Mouse (Mus musculus) intestine, embryonic 14.5 days (tissue): ENCODE measurements at regions not wholly inside any gene's neighbourhood (a gene's known extent, or its start where the extent isn't known, plus 50 kb on each side); places are given as distances from the start of the nearest gene placed in this dataset.

Experiments used
- ATAC-seq: fragments of 200-750 bp; cut with Nextera tagmentation; replicated peaks from 2 replicates; pipeline ENCODE4 v1.8.0; 2017; ENCODE audit warnings: low read depth, moderate number of reproducible peaks, moderate TSS enrichment, moderate library complexity; ENCODE audit not compliant: low FRiP score, low TSS enrichment
- DNase-seq: peaks from one replicate; pipeline ENCODE4 v3.0.0-alpha.2; 2018; ENCODE audit warnings: low spot score
- H3K27ac ChIP-seq: fragments of 300-500 bp; sonication (generic); 2 replicates; pipeline ENCODE4 v1.5.1; 2014; ENCODE audit warnings: low read depth, mild to moderate bottlenecking, control low read depth
- H3K27me3 ChIP-seq: fragments of 300-500 bp; sonication (generic); replicated peaks from 2 replicates; pipeline ENCODE4 v1.6.1; 2014; ENCODE audit warnings: low read length, control low read depth; ENCODE audit not compliant: control insufficient read depth, insufficient read depth
- H3K36me3 ChIP-seq: fragments of 300-500 bp; sonication (generic); 2 replicates; pipeline ENCODE4 v1.6.1; 2014; ENCODE audit warnings: low read length, control low read depth; ENCODE audit not compliant: control insufficient read depth, insufficient read depth
- H3K4me1 ChIP-seq: fragments of 300-500 bp; sonication (generic); replicated peaks from 2 replicates; pipeline ENCODE4 v1.6.1; 2014; ENCODE audit warnings: low read length, control low read depth, mixed read lengths; ENCODE audit not compliant: control insufficient read depth, insufficient read depth
- H3K4me2 ChIP-seq: fragments of 300-500 bp; sonication (generic); 2 replicates; pipeline ENCODE4 v1.6.1; 2014; ENCODE audit warnings: low read length
- H3K4me3 ChIP-seq: fragments of 300-500 bp; sonication (generic); 2 replicates; pipeline ENCODE4 v1.5.1; 2014; ENCODE audit warnings: low read depth, low read length, control low read depth, mixed read lengths
- H3K9ac ChIP-seq: fragments of 300-500 bp; sonication (generic); 2 replicates; pipeline ENCODE4 v1.6.1; 2014; ENCODE audit warnings: mild to moderate bottlenecking, low read length
- H3K9me3 ChIP-seq: fragments of 300-500 bp; sonication (generic); 2 replicates; pipeline ENCODE4 v1.6.1; 2016; ENCODE audit warnings: low read length, control low read depth; ENCODE audit not compliant: control insufficient read depth
- WGBS: fragments of 180-500 bp; shearing (Covaris S2); extraction: QIAGEN DNeasy Blood & Tissue Kit; methylation state at CpG from one replicate; pipeline ENCODE4 v1.1.7; 2014; 5-methylcytosine and 5-hydroxymethylcytosine counted together

DNA sequence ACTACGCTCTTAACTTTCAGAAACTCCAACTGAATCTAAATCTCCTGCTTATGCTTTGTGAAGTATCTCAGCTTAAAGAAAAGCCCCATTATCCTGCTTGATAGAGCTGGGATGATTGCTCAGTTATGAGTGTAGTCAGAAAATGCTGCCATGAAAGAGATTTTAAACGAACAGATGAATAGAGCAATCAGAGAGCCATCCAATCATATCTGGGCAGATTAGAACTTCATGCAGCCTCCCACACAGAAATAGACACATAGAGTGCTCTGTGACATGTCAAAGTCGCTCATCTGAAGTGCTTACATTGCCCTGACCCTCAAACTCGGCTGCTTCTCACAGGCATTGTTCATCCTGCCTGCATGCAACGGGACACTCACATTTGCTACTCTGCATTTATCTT lies 299.0 kb downstream of the Dmrt2 start:
- no peaks in the 10 kb centered on the region for H3K36me3 ChIP-seq
- ATAC-seq: no peak
- H3K27ac ChIP-seq: no peak overlapping the region
- H3K27me3 ChIP-seq: no peaks in the 10 kb centered on the region
- 37% methylated on average over 5 of the region's 5 CpGs for whole genome bisulfite sequencing
- no peak for DNase-seq
- no peak overlapping the region for H3K4me3 ChIP-seq
- no peak overlapping the region for H3K4me2 ChIP-seq
- no peaks in the 10 kb centered on the region for H3K4me1 ChIP-seq
- H3K9ac ChIP-seq: no peak overlapping the region
- no peaks in the 10 kb centered on the region for H3K9me3 ChIP-seq

DNA sequence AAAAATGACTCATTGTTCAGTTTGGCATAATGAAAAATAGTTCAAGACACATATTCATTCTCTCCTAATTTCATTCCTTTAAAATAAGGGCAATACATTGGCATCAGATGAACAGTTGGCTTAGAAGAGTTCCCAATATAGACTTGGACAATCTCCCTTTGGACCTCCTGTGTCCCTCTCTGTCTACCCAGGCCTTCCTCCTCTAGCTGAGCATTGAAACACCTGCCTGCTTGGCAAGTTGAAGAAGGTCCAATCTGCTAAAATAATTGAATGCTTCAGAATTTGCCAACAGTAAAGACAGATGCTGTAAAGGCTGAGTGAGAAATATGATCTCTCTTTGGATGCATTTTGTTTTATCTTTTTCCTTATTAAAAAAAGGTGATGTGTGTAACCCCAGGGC lies 303.0 kb downstream of the Dmrt2 start:
- Histone ChIP-seq H3K36me3 (no peaks in the 10 kb centered on the region), H3K9me3 (no peaks in the 10 kb centered on the region), H3K4me2 (no peak overlapping the region), H3K4me3 (no peak overlapping the region), H3K9ac (no peak overlapping the region), H3K4me1 (no peaks in the 10 kb centered on the region), H3K27me3 (no peaks in the 10 kb centered on the region), H3K27ac (no peak overlapping the region)
- DNase-seq (no peak), ATAC-seq (no peak)

DNA sequence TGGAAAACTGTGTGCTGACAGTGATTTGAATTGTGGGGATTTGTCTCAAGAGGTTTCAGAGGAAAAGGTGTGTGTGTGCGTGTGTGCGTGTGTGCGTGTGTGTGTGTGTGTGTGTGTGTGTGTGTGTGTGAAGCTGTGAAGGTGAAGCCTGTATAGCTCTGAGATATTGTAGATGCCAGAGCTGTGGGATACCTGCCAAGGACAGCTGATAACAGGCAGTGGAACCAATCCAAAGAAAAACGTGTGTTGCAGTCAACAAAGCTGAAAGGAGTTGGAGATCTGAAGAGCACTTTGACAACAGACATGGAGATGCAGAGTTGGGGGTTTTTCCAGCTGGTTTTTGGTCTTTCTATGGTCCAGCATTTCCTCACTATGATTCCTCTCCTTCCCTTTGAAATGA lies 308.1 kb downstream of the Dmrt2 start:
- no peaks in the 10 kb centered on the region for H3K27me3 ChIP-seq
- H3K9me3 ChIP-seq: no peaks in the 10 kb centered on the region
- no peaks in the 10 kb centered on the region for H3K4me1 ChIP-seq
- H3K4me2 ChIP-seq: no peak overlapping the region
- no peak overlapping the region for H3K27ac ChIP-seq
- no peaks in the 10 kb centered on the region for H3K36me3 ChIP-seq
- no peak overlapping the region for H3K9ac ChIP-seq
- H3K4me3 ChIP-seq: no peak overlapping the region
- 79% methylated on average over 4 of the region's 4 CpGs for WGBS
- DNase-seq (no peak), ATAC-seq (no peak)

DNA sequence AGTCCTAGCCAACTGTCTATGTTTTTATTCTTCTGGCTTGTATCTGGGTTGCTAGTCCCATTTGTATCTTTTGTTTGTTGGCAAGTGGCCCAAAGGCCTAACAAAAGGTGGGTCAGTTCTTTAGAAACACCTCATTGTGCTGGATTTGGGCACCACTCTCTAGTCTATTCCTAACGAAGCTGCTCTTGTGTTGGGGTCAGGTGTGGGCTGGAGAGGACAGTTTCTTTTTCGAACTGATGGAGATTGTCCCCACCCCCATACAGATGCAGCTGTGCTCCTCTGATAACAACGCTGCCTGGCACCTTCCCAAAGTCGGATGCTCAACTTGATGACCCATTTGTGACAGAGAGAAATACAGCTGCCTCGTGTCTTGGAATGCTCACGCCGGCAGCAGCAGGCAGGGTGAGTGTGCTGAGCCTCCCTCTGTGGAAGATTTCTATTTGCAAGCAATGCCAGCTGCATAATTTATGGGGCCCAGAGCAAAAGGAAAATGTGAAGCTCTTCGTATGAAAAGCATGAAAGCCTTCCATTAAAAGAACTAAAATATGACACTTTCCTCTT lies 342.5 kb downstream of the Dmrt2 start:
- no peak overlapping the region; the same call in 1 of the 2 replicates for H3K4me2 ChIP-seq
- no peaks in the 10 kb centered on the region for H3K27me3 ChIP-seq
- H3K4me3 ChIP-seq: no peak overlapping the region
- H3K27ac ChIP-seq: no peak overlapping the region
- H3K4me1 ChIP-seq: peaks cover 5% of the 10 kb centered on the region
- no peaks in the 10 kb centered on the region for H3K9me3 ChIP-seq
- DNase-seq: no peak
- no peak overlapping the region for H3K9ac ChIP-seq
- no peak for ATAC-seq
- 29% methylated on average over 8 of the region's 8 CpGs for WGBS
- no peaks in the 10 kb centered on the region for H3K36me3 ChIP-seq

DNA sequence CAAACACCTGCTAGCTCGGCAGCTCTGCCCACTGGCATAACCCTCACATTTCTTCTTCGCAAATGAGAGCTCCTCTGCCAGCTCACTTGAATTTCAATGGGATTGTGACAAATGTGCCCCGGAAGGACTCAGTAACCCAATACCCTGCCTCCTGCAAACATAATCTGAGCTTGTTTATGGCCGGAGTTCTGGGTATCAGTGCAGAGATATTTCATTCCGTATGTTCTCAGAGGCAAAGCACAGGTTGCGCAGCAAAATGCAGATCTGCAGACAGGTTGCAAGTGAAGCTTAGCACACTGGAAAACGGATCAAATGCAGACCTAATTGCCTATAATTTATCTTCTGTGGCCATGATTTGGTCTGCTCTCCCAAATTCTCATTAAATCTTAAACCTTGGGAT lies 348.9 kb downstream of the Dmrt2 start:
- WGBS: 60% methylated on average over 7 of the region's 7 CpGs
- H3K4me2 ChIP-seq: no peak overlapping the region
- H3K27me3 ChIP-seq: no peaks in the 10 kb centered on the region
- no peaks in the 10 kb centered on the region for H3K36me3 ChIP-seq
- H3K9me3 ChIP-seq: no peaks in the 10 kb centered on the region
- ATAC-seq (no peak), DNase-seq (no peak)
- H3K27ac ChIP-seq: no peak overlapping the region
- H3K4me3 ChIP-seq: no peak overlapping the region
- no peak overlapping the region for H3K9ac ChIP-seq
- H3K4me1 ChIP-seq: 0 out of 2 replicates have a peak, but pooled peaks cover 1% of the 10 kb centered on the region

DNA sequence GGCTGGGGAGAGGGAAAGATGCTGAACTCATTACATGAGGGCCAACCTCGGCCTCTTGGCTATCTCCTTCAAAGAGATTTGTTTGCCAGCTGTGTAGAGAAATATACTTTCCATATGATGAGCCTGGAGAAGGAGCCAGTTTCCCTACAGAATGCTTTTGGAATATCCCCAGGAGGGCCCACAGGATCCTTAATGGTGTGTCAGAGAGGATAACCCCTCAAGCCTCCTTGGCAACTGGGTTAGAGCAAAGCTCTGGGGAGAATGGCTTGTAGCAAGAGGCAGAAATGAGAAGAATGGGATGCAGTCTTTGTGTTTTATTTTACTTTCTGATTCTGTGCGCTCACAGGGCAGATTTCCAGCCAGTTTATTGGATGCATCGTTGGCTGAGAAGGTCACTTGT lies 353.9 kb downstream of the Dmrt2 start:
- Histone ChIP-seq H3K9ac (no peak overlapping the region), H3K4me2 (no peak overlapping the region), H3K36me3 (no peaks in the 10 kb centered on the region), H3K4me3 (no peak overlapping the region), H3K27ac (no peak overlapping the region), H3K9me3 (no peaks in the 10 kb centered on the region), H3K27me3 (no peaks in the 10 kb centered on the region), H3K4me1 (0 out of 2 replicates have a peak, but pooled peaks cover 5% of the 10 kb centered on the region)
- DNase-seq (no peak), ATAC-seq (no peak)
- 63% methylated on average over 3 of the region's 3 CpGs for WGBS

DNA sequence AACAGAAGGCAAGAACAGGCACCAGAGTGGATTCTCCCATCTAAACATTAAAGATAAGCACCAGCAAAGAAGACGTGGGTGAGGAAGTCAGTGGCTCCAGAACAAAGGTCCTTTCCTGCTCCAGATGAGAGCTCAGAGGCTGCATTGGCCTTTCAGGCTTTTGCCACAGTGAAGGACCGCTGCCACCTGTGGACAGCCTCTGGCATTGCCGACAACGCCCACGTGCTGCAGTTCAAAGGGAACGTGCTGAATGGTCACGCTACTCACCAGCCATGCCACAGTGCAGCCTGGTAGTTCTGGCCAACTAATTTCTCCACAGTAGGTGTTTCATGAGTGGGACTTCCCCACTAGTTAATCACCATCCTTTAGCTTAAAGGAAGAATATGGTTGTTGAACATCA lies 365.1 kb downstream of the Dmrt2 start:
- H3K36me3 ChIP-seq: no peaks in the 10 kb centered on the region
- no peaks in the 10 kb centered on the region for H3K9me3 ChIP-seq
- no peaks in the 10 kb centered on the region for H3K27me3 ChIP-seq
- H3K4me1 ChIP-seq: no peaks in the 10 kb centered on the region
- no peak overlapping the region for H3K4me2 ChIP-seq
- WGBS: 8% methylated on average over 7 of the region's 7 CpGs
- no peak overlapping the region for H3K9ac ChIP-seq
- H3K4me3 ChIP-seq: no peak overlapping the region
- peak; percentile 70 for DNase-seq
- no peak for ATAC-seq
- no peak overlapping the region for H3K27ac ChIP-seq

DNA sequence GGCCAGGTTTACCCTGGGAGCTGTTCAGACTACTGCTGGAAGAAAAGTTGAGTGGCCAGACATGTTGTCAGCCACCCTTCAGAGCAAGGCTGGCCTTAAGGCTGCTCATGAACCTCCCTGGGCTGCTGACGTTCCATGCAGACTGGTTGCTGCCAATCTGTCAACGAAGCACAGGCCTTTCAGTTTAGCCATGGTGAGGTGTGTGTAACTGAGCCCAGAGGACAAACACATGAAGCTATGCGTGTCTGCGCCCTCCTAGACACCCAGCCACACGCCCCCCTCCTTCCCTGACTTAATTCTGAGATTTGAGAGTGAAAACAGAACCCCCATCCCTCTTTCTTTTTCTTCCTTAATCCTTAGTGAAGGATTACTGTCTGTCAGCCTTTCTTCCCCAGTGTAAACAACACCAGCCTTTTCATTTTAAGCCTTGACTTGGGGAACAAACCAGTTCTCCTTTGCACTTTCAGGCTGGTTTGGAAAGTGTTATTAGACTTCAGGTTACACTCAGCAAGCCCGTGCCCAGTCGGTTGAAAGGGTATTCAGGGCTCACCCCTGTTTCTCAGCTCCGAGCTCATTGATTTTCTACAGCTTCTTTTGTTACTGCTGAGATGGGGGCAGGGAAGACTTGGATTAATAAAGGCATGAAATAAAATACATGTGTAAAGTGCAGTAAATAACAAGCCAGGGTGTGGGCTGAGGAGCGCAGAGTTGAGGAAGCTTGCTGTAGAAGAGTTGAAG lies 379.4 kb downstream of the Dmrt2 start:
- H3K4me3 ChIP-seq: no peak overlapping the region
- H3K9me3 ChIP-seq: no peaks in the 10 kb centered on the region
- no peak overlapping the region for H3K9ac ChIP-seq
- H3K36me3 ChIP-seq: no peaks in the 10 kb centered on the region
- no peak for DNase-seq
- no peak overlapping the region for H3K4me2 ChIP-seq
- 28% methylated on average over 9 of the region's 9 CpGs for WGBS
- no peak overlapping the region for H3K27ac ChIP-seq
- no peak for ATAC-seq
- H3K4me1 ChIP-seq: peaks cover 5% of the 10 kb centered on the region; the same call in 1 of the 2 replicates
- no peaks in the 10 kb centered on the region for H3K27me3 ChIP-seq

DNA sequence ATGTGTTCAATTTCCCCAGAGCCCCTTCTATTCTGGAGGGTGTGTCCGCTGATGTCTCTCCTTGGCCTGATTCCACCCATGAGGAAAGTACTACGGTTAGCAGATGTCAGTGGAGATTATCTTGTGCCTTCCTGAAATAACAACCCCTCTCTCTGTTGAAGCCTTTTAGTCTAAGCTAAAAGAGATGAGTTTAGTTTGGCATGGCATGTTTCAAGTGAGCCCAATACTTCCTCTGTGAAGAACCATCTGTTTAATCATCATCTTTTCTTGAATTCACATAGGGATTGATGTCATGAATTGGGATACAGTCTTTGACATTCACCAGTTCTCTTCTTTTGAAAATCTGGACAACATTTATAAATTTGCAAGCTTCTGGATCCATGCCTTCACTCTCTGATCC lies 387.5 kb downstream of the Dmrt2 start:
- no peaks in the 10 kb centered on the region for H3K36me3 ChIP-seq

More for the DNA sequence above, 387.5 kb downstream of the Dmrt2 start:
- H3K4me2 ChIP-seq: no peak overlapping the region
- ATAC-seq (no peak), DNase-seq (no peak)
- 67% methylated on average over 2 of the region's 2 CpGs for WGBS
- no peaks in the 10 kb centered on the region for H3K27me3 ChIP-seq
- no peaks in the 10 kb centered on the region for H3K9me3 ChIP-seq
- H3K4me3 ChIP-seq: no peak overlapping the region
- H3K27ac ChIP-seq: no peak overlapping the region
- no peak overlapping the region for H3K9ac ChIP-seq
- no peaks in the 10 kb centered on the region for H3K4me1 ChIP-seq
